Mouse (Mus musculus) heart, embryonic 16.5 days (tissue): Measurements from ENCODE around the gene Uox. TPM values are rescaled to one million over a fixed set of nuclear protein-coding genes. Genes with fewer than 3 reads are reported as not detected.

Source experiments
- ATAC-seq: fragments of 200-750 bp; cut with Nextera tagmentation; replicated peaks from 2 replicates; pipeline ENCODE4 v1.8.0; 2017; ENCODE audit warnings: moderate number of reproducible peaks; ENCODE audit not compliant: insufficient read depth, low FRiP score; ENCODE audit errors: extremely low read depth
- H3K27ac ChIP-seq: fragments of 300-500 bp; sonication (generic); 2 replicates; pipeline ENCODE4 v1.5.1; 2014; ENCODE audit warnings: mild to moderate bottlenecking, low read length, control low read depth, moderate library complexity
- H3K27me3 ChIP-seq: fragments of 300-500 bp; sonication (generic); 2 replicates; pipeline ENCODE4 v1.6.1; 2014; ENCODE audit warnings: low read length, mixed read lengths; ENCODE audit not compliant: control insufficient read depth, insufficient read depth
- H3K36me3 ChIP-seq: fragments of 300-500 bp; sonication (generic); 2 replicates; pipeline ENCODE4 v1.6.1; 2014; ENCODE audit not compliant: control insufficient read depth, insufficient read depth
- H3K4me1 ChIP-seq: fragments of 300-500 bp; sonication (generic); 2 replicates; pipeline ENCODE4 v1.6.1; 2014; ENCODE audit warnings: low read length, mixed read lengths; ENCODE audit not compliant: control insufficient read depth, insufficient read depth
- H3K4me2 ChIP-seq: fragments of 300-500 bp; sonication (generic); 2 replicates; pipeline ENCODE4 v1.6.1; 2014; ENCODE audit warnings: low read depth, mild to moderate bottlenecking, control low read depth, low read length
- H3K4me3 ChIP-seq: fragments of 300-500 bp; sonication (generic); 2 replicates; pipeline ENCODE4 v1.5.1; 2014; ENCODE audit warnings: mild to moderate bottlenecking, control low read depth, low read length
- H3K9ac ChIP-seq: fragments of 300-500 bp; sonication (generic); 2 replicates; pipeline ENCODE4 v1.6.1; 2014; ENCODE audit warnings: low read length, control low read depth
- H3K9me3 ChIP-seq: fragments of 300-500 bp; sonication (generic); replicated peaks from 2 replicates; pipeline ENCODE4 v1.6.1; 2016; ENCODE audit warnings: low read length; ENCODE audit not compliant: control insufficient read depth
- WGBS: fragments of 180-500 bp; shearing (Covaris S2); extraction: QIAGEN DNeasy Blood & Tissue Kit; methylation state at CpG from one replicate; pipeline ENCODE4 v1.1.7; 2014; 5-methylcytosine and 5-hydroxymethylcytosine counted together
- polyA plus RNA-seq: library from polyadenylated mRNA; unstranded; fragments of >200 nt; fragmentation: Nextera tagmentation; extraction: Ambion mirVana; gene quantifications from 2 replicates; pipeline ENCODE4 v1.2.1, GENCODE M21; 2015

Uox gene
- polyA plus RNA-seq, 1 experiment from 2014 or later: 0.13 TPM

DNA sequence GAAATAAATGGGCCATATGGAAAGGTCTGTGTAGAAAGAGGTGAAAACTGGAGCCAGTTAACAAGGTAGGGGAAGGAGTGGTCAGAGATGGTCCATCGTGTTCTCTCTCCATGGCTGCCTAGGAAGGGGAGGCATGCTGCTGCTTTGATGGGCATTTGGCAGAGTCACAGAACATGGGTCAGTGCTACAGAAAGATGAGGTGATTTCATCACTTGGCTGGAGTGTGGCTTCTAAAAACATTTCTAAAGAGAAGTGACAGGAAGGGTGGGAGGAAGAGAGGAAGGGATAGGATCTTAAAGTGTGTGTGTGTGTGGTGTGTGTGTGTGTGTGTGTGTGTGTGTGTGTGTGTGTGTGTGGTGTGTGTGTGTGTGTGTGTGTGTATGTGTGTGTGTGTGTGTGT is 1.1 kb downstream of the Uox start:
- Histone ChIP-seq H3K9ac (no peak overlapping the region), H3K4me2 (no peak overlapping the region), H3K4me1 (no peaks in the 10 kb centered on the region), H3K36me3 (no peaks in the 10 kb centered on the region), H3K27ac (no peak overlapping the region), H3K9me3 (no peaks in the 10 kb centered on the region), H3K27me3 (no peaks in the 10 kb centered on the region), H3K4me3 (no peak overlapping the region)
- WGBS: 23% methylated on average over 1 of the region's 1 CpGs
- ATAC-seq: no peak

GRCm38 (mm10) chr3:146577591-146577990 is 7.4 kb downstream of the Uox start:
- H3K4me3 ChIP-seq: no peak overlapping the region
- no peaks in the 10 kb centered on the region for H3K36me3 ChIP-seq
- no peak for ATAC-seq
- no peaks in the 10 kb centered on the region for H3K27me3 ChIP-seq
- no peak overlapping the region for H3K4me2 ChIP-seq
- WGBS: 62% methylated on average over 2 of the region's 2 CpGs
- H3K4me1 ChIP-seq: no peaks in the 10 kb centered on the region
- H3K9me3 ChIP-seq: 0 out of 2 replicates have a peak, but pooled peaks cover 3% of the 10 kb centered on the region
- H3K27ac ChIP-seq: no peak overlapping the region
- H3K9ac ChIP-seq: no peak overlapping the region

GRCm38 (mm10) chr3:146580039-146580729 is 10.0 kb downstream of the Uox start:
- Histone ChIP-seq H3K36me3 (no peaks in the 10 kb centered on the region), H3K9me3 (0 out of 2 replicates have a peak, but pooled peaks cover 3% of the 10 kb centered on the region), H3K4me3 (no peak overlapping the region), H3K27ac (no peak overlapping the region), H3K4me2 (no peak overlapping the region), H3K9ac (no peak overlapping the region), H3K27me3 (no peaks in the 10 kb centered on the region), H3K4me1 (0 out of 2 replicates have a peak, but pooled peaks cover 3% of the 10 kb centered on the region)
- 82% methylated on average over 3 of the region's 3 CpGs for WGBS
- ATAC-seq: no peak

DNA sequence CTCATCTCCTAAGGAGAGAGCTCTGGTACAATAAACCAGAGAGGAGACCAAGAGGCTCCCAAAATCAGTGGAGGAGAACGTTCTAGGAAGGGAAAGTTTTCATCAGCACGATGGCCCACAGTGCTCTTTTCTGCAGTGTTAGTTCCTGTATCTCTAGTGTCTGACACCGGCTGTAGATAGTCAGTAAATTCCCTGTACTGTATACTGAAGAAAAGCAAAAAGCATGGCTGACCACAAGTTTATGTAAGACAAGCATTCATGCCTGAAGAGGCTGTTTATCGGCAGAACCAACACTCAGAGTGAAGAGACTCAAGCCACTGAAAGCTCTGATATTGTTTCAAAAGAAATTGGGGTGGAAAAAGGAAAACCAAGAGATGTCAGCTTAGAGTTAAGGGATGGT is 13.3 kb downstream of the Uox start:
- no peak for ATAC-seq
- no peak overlapping the region for H3K27ac ChIP-seq
- WGBS: 48% methylated on average over 4 of the region's 4 CpGs
- no peak overlapping the region for H3K9ac ChIP-seq
- H3K4me3 ChIP-seq: no peak overlapping the region; the same call in 1 of the 2 replicates
- no peaks in the 10 kb centered on the region for H3K27me3 ChIP-seq
- no peaks in the 10 kb centered on the region for H3K9me3 ChIP-seq
- 0 out of 2 replicates have a peak, but pooled peaks cover 3% of the 10 kb centered on the region for H3K4me1 ChIP-seq
- H3K4me2 ChIP-seq: peak overlapping the region; percentile 42; the same call in 1 of the 2 replicates
- no peaks in the 10 kb centered on the region for H3K36me3 ChIP-seq

DNA sequence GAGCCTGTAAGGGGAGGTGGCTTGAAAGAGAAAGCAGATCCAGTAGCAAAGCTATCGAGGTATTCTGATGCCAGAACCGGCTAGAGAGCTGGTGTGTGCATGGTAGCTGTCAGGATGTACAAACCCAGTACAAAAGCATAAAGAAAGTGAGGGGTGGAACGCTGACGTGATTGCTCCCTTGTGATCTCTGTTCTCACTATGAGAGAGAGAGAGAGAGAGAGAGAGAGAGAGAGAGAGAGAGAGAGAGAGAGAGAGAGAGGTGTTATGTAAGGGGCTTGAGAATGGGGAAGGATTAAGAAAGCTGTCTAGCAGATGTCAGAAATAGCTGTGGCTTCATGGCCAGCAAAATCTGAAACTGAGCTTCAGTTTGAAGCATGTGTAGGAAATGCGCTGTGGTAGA is 13.7 kb downstream of the Uox start:
- Histone ChIP-seq H3K9ac (no peak overlapping the region), H3K4me1 (0 out of 2 replicates have a peak, but pooled peaks cover 3% of the 10 kb centered on the region), H3K27me3 (no peaks in the 10 kb centered on the region), H3K9me3 (no peaks in the 10 kb centered on the region), H3K36me3 (no peaks in the 10 kb centered on the region), H3K4me2 (peak overlapping the region; percentile 42; the same call in 1 of the 2 replicates), H3K4me3 (no peak overlapping the region; the same call in 1 of the 2 replicates), H3K27ac (no peak overlapping the region)
- ATAC-seq: no peak
- WGBS: 45% methylated on average over 5 of the region's 5 CpGs

DNA sequence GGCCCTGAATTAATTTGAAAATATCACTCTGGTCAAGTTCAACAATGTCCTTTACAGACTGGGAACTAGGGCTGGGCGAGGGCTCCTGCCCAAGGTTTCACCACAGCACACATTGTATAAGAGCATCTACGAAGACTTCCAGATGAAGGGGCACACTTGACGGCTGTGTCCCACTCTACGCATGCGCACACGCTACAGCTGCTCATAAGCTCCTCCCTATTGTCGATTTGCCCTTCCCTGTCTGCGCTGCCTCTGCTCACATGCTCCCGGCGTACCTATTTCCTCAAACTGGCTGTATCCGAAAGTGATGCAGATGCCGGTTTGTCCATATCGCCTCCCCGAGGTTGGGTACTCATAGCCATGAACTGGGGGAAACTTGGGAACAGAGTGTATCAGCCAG is 16.4 kb downstream of the Uox start:
- WGBS: 90% methylated on average over 14 of the region's 14 CpGs
- Histone ChIP-seq H3K4me3 (no peak overlapping the region), H3K4me1 (0 out of 2 replicates have a peak, but pooled peaks cover 3% of the 10 kb centered on the region), H3K9me3 (no peaks in the 10 kb centered on the region), H3K36me3 (no peaks in the 10 kb centered on the region), H3K9ac (no peak overlapping the region), H3K27ac (no peak overlapping the region), H3K4me2 (no peak overlapping the region), H3K27me3 (no peaks in the 10 kb centered on the region)
- ATAC-seq: no peak

- WGBS: 70% methylated on average over 6 of the region's 6 CpGs
Measured at GRCm38 (mm10) chr3:146589523-146589922, 19.3 kb downstream of the Uox start.

GRCm38 (mm10) chr3:146591159-146591558 is 20.9 kb downstream of the Uox start:
- no peak for ATAC-seq
- Histone ChIP-seq H3K36me3 (no peaks in the 10 kb centered on the region), H3K9ac (no peak overlapping the region), H3K4me1 (no peaks in the 10 kb centered on the region), H3K27me3 (no peaks in the 10 kb centered on the region), H3K4me3 (no peak overlapping the region), H3K4me2 (no peak overlapping the region), H3K9me3 (no peaks in the 10 kb centered on the region), H3K27ac (no peak overlapping the region)
- WGBS: 87% methylated on average over 7 of the region's 7 CpGs

More at GRCm38 (mm10) chr3:146589523-146589922, 19.3 kb downstream of the Uox start:
- Histone ChIP-seq H3K9ac (no peak overlapping the region), H3K9me3 (no peaks in the 10 kb centered on the region), H3K27ac (no peak overlapping the region), H3K4me1 (no peaks in the 10 kb centered on the region), H3K4me2 (no peak overlapping the region), H3K36me3 (no peaks in the 10 kb centered on the region), H3K27me3 (no peaks in the 10 kb centered on the region), H3K4me3 (no peak overlapping the region)
- ATAC-seq: no peak

- no peaks in the 10 kb centered on the region for H3K4me1 ChIP-seq
- 69% methylated on average over 2 of the region's 2 CpGs for WGBS
- ATAC-seq: no peak
- H3K36me3 ChIP-seq: no peaks in the 10 kb centered on the region
- H3K27me3 ChIP-seq: no peaks in the 10 kb centered on the region
- H3K4me2 ChIP-seq: no peak overlapping the region
- H3K9ac ChIP-seq: no peak overlapping the region
- H3K27ac ChIP-seq: no peak overlapping the region
- H3K9me3 ChIP-seq: no peaks in the 10 kb centered on the region
- H3K4me3 ChIP-seq: no peak overlapping the region
Measured at GRCm38 (mm10) chr3:146591601-146592000, 21.4 kb downstream of the Uox start.
